Mouse (Mus musculus) testis, adult 2 months (tissue): ENCODE measurements around the gene Ryk. TPM values are rescaled to one million over a fixed set of nuclear protein-coding genes. Genes with fewer than 3 reads are reported as not detected.
A peak's percentile ranks its signal among the peaks of the same experiment; 100 is the strongest.

Experiments
- H3K27ac ChIP-seq: fragments of 200-500 bp; 2 replicates; pipeline ENCODE4 v1.5.1; 2012; ENCODE audit warnings: low read depth, low read length; ENCODE audit not compliant: control insufficient read depth, insufficient read depth
- H3K27me3 ChIP-seq: fragments of 200-500 bp; 2 replicates; pipeline ENCODE4 v1.6.1; 2012; ENCODE audit warnings: mild to moderate bottlenecking, low read length, moderate library complexity; ENCODE audit not compliant: control insufficient read depth, insufficient read depth
- H3K36me3 ChIP-seq: fragments of 200-500 bp; 2 replicates; pipeline ENCODE4 v1.6.1; 2012; ENCODE audit warnings: mild to moderate bottlenecking, low read length; ENCODE audit not compliant: control insufficient read depth, insufficient read depth
- H3K4me1 ChIP-seq: fragments of 200-500 bp; 2 replicates; pipeline ENCODE4 v1.6.1; 2012; ENCODE audit warnings: low read length; ENCODE audit not compliant: control insufficient read depth, insufficient read depth
- H3K4me3 ChIP-seq: fragments of 200-500 bp; 2 replicates; pipeline ENCODE4 v1.5.1; 2012; ENCODE audit warnings: low read depth, mild to moderate bottlenecking, low read length, moderate library complexity, mixed read lengths; ENCODE audit not compliant: control insufficient read depth
- CTCF ChIP-seq: fragments of 200-500 bp; IDR thresholded peaks from 2 replicates; pipeline ENCODE4 v1.5.1; 2012; ENCODE audit warnings: low read depth, mild to moderate bottlenecking, inconsistent platforms, low read length, moderate library complexity; ENCODE audit not compliant: control insufficient read depth, insufficient read depth, insufficient replicate concordance
- POLR2A ChIP-seq: fragments of 200-500 bp; IDR thresholded peaks from 2 replicates; pipeline ENCODE4 v1.6.1; 2012; ENCODE audit warnings: low read depth, mild to moderate bottlenecking, inconsistent platforms, low read length, moderate library complexity; ENCODE audit not compliant: control insufficient read depth
- polyA plus RNA-seq: library from polyadenylated mRNA; depleted of rRNA; stranded (reverse); fragments of >200 nt; gene quantifications from 2 replicates; pipeline ENCODE4 v1.2.3, GENCODE M21; 2012; rRNA removed

Gene Ryk
- polyA plus RNA-seq = 8.2 TPM in 2 replicates

DNA sequence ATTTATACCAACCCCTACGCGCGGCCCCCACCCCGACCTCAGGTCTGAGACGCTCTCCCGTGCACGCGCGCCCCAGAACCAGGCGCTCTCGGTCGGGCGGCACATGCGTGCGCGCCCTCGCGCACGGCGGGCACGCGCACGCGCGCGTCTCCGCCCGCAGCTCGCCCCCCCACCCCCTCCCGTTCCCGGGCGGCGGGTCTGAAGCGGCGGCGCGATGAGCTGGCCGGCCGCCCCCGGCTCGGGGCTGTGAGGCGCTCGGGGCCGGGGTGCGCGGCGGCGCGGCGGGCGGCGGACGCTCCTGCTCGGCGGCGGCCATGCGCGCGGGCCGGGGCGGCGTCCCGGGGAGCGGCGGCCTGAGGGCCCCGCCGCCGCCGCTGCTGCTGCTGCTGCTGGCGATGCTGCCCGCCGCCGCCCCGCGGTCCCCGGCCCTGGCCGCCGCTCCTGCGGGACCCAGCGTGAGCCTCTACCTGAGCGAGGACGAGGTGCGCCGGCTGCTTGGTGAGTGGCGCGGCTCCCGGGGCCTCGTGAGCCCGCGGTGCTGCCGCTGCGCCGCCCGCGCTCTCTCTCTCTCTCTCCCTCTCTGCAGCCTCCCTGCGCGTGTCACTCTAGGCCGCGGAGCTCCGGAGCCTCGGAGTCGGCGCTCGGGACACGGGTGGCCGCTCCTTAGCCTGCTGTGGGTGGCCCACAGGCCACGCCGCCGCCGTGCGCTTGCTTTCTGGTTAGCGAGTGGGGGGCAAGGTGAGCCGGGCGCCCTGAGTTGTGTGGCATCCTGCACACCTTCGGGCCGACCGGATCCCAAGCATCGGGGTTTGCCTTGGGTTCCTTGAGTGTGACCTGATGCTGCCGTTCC, at the start of gene Ryk:
Gene Ryk, plus strand, starts transcription at position 176 of the 850 bp plus-strand sequence.
- H3K4me1 ChIP-seq = peaks cover 5% of the 10 kb centered on the region
- peak within 1 kb of the TSS; percentile 92 for H3K4me3 ChIP-seq
- H3K27ac ChIP-seq = peak within 1 kb of the TSS; percentile 73
- no peaks in the 10 kb centered on the region for H3K27me3 ChIP-seq
- TF ChIP-seq POLR2A = peak; percentile 29; the same call in 1 of the 2 replicates
- no peak for TF ChIP-seq CTCF
- no peaks in the 10 kb centered on the region for H3K36me3 ChIP-seq

DNA sequence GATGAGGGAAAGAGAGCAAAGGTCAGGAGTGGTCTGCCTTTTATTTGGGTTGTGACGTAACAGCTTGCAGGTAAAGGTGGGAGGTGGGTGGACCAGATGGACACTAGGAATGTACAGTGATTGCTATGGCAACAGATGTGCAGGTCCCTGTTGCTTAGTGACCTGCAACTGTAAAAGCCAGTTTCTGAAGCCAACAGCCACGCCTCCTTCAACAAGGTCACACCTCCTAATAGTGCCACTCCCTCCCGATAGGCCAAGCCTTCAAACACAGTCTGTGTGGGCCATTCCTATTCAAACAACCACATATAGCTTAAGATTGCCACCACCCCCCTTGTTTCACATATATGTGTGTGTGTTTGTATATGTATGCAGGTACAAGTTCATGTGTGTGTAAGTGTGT, 45.2 kb upstream of the Ryk start:
- Histone ChIP-seq H3K4me3 (no peak overlapping the region), H3K4me1 (peaks cover 9% of the 10 kb centered on the region), H3K36me3 (no peaks in the 10 kb centered on the region), H3K27ac (no peak overlapping the region), H3K27me3 (no peaks in the 10 kb centered on the region)
- no peak for TF ChIP-seq CTCF
- no peak for TF ChIP-seq POLR2A

DNA sequence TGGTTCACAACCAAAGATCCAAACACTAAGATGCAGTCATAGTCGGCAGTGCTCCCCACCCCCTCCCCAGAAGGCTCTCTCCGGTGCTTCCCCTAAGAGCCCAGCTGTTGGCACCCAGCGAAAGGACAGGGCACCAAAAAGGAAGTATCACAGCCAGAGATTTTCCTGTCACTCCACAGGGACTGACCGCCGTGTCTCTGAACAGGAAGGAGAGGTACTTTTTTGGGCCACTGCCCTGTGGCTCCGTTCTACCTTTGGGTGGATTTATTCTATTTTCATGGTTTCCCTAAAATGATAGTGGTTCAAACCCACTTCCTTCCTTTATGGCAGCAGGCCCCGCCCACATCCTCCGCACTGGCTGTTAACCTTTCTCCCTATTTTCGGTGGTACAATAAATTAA, 42.9 kb upstream of the Ryk start:
- peaks cover 9% of the 10 kb centered on the region for H3K4me1 ChIP-seq
- H3K27ac ChIP-seq = no peak overlapping the region
- H3K27me3 ChIP-seq = no peaks in the 10 kb centered on the region
- TF ChIP-seq POLR2A (no peak), CTCF (no peak)
- no peaks in the 10 kb centered on the region for H3K36me3 ChIP-seq
- peak overlapping the region; percentile 62 for H3K4me3 ChIP-seq

DNA sequence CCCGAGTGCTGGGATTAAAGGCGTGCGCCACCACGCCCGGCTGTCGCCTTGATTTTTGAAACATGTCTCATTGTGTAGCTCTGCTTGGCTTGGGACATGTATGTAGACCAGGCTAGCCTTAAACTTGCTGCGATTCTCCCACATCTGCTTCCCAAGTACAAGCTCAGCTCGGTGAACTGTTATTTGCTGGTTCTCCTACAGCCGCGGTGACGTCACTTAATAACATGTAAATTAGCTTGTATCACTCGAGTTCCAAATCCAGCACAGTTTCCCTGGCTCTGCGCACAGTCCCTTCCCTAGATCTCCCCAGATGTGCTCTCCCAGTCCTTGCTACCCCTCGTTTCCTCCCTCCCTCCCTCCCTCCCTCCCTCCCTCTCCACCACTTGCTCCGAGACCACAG, 41.9 kb upstream of the Ryk start:
- H3K36me3 ChIP-seq = no peaks in the 10 kb centered on the region
- TF ChIP-seq POLR2A (no peak), CTCF (no peak)
- H3K4me3 ChIP-seq = peak overlapping the region; percentile 54
- no peak overlapping the region for H3K27ac ChIP-seq
- H3K27me3 ChIP-seq = no peaks in the 10 kb centered on the region
- peaks cover 9% of the 10 kb centered on the region for H3K4me1 ChIP-seq

DNA sequence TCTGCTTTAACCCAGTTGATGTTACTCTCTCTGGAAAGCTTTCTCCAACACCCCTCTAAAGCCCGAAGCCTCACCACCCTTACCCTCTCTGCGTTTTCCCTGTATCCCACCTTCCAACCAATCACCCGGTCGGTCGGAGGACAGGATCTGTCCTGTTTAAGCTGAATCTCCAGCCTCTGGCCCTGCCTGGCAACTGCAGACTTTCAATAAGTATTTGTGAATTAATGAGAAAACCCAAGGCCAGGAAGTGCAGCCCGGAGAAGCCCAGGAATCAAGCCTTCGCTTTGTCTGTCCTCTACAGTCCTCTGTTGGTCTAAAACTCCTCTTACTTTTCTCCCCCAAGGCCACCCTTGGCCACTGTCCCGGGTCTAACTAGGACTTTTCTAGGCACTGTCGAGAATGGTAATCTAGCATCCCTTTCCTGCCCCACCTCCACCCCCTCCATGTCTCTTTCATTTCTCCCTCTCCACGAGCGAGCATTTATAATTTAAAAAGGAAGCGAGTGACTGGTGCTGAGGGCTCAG, 41.4 kb upstream of the Ryk start:
- Histone ChIP-seq H3K27ac (no peak overlapping the region), H3K36me3 (no peaks in the 10 kb centered on the region), H3K4me3 (no peak overlapping the region), H3K4me1 (peaks cover 9% of the 10 kb centered on the region), H3K27me3 (no peaks in the 10 kb centered on the region)
- TF ChIP-seq POLR2A = no peak
- TF ChIP-seq CTCF = no peak

DNA sequence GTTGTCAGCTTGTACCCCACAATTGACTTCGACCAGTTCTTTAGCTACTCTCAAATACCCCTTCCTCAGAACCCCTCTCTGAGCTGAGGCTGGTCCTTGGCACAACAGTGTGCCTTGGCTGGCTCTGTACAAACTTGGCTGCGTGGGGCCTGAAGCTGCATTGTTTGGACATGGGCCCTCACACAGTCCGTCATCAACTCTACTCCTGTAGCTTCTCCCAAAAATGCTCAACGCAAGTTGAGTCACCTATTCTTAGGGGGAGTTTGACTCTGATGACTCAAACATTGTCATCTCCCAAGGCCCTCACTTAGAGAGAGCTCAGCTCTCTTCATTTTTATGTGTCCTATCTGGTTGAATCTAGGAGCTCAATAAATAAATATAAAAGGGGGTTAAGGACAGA, 36.3 kb upstream of the Ryk start:
- Histone ChIP-seq H3K4me3 (no peak overlapping the region), H3K36me3 (no peaks in the 10 kb centered on the region), H3K27me3 (no peaks in the 10 kb centered on the region), H3K4me1 (no peaks in the 10 kb centered on the region; the same call in 1 of the 2 replicates), H3K27ac (no peak overlapping the region)
- no peak for TF ChIP-seq CTCF
- no peak for TF ChIP-seq POLR2A

DNA sequence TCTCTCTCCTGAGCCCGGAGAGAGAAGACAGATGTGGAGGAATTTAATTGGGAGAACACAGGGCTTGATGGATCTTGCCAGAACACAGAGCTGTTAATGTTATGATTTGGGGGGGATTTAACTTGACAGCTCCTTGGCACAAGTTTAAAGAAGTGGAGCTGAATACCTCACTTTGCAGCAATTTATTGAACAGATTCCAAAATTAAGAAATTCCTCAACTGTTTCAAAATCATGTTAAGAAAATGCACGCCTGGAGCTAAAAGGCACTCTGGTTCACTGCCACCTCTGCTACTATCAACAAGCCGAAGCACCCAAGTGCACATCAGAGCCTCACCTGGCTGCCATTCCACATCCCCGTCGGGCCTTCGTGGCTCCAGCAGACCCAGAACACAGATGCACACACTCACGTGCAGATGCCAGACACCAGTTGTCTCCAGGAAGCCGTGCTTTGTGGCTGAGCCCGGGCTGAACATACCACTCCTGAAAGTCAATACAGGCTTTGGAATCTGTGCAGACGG, 28.6 kb upstream of the Ryk start:
- Histone ChIP-seq H3K4me1 (no peaks in the 10 kb centered on the region), H3K36me3 (no peaks in the 10 kb centered on the region), H3K4me3 (no peak overlapping the region), H3K27me3 (no peaks in the 10 kb centered on the region), H3K27ac (no peak overlapping the region)
- TF ChIP-seq POLR2A (no peak), CTCF (no peak)
